Mouse (Mus musculus) gastrocnemius, adult 8-10 months (tissue): ENCODE results near the gene Il12rb1. TPM values are rescaled to one million over a fixed set of nuclear protein-coding genes. Genes with fewer than 3 reads are reported as not detected.

Experiments used
- DNase-seq, 2 experiments: peaks; one replicate each; pipeline ENCODE4 v3.0.0; 2022; ENCODE audit warnings: low spot score in 2 of 2
- total RNA-seq, 4 experiments: library from RNA; stranded (reverse); gene quantifications; 2 replicates each; pipeline ENCODE4 v1.2.4; 2022

Il12rb1 gene
- total RNA-seq, 4 experiments from 2014 or later = not detected

- DNase-seq = peak; percentile 89 to 95
These were observed 34.4 kb upstream of the Il12rb1 start for GRCm38 (mm10) chr8:70773833-70774232.

GRCm38 (mm10) chr8:70774740-70775139 lies 33.5 kb upstream of the Il12rb1 start:
- no peak for DNase-seq

- DNase-seq = peak in 1 of 2 experiments; percentile 49
These were observed 33.0 kb upstream of the Il12rb1 start for GRCm38 (mm10) chr8:70775227-70775626.

- peak in 1 of 2 experiments; percentile 44 for DNase-seq
These were observed 32.3 kb upstream of the Il12rb1 start for GRCm38 (mm10) chr8:70775851-70776495.

GRCm38 (mm10) chr8:70776496-70777444 lies 31.5 kb upstream of the Il12rb1 start, which contains the start of gene Pik3r2:
TSS of gene Pik3r2 (minus strand) at chr8:70776713.
- DNase-seq = peak; percentile 96 to 97

GRCm38 (mm10) chr8:70780093-70780492 lies 28.2 kb upstream of the Il12rb1 start:
- DNase-seq = no peak

GRCm38 (mm10) chr8:70786291-70787050 lies 21.8 kb upstream of the Il12rb1 start:
- DNase-seq = no peak

GRCm38 (mm10) chr8:70787051-70787445 lies 21.2 kb upstream of the Il12rb1 start:
- no peak for DNase-seq

GRCm38 (mm10) chr8:70787941-70788667 lies 20.1 kb upstream of the Il12rb1 start:
- no peak for DNase-seq

- no peak for DNase-seq
These were observed 19.2 kb upstream of the Il12rb1 start for GRCm38 (mm10) chr8:70789046-70789445.

GRCm38 (mm10) chr8:70790846-70791245 lies 17.4 kb upstream of the Il12rb1 start:
- no peak for DNase-seq

- DNase-seq = no peak
These were observed 17.0 kb upstream of the Il12rb1 start for GRCm38 (mm10) chr8:70791294-70791701.

- DNase-seq = peak; percentile 92 to 93
These were observed 16.1 kb upstream of the Il12rb1 start for GRCm38 (mm10) chr8:70791975-70792691.

- DNase-seq = no peak
These were observed 15.5 kb upstream of the Il12rb1 start for GRCm38 (mm10) chr8:70792700-70793099.

- no peak for DNase-seq
These were observed 14.0 kb upstream of the Il12rb1 start for GRCm38 (mm10) chr8:70794215-70794614.

GRCm38 (mm10) chr8:70795370-70795769 lies 12.9 kb upstream of the Il12rb1 start:
- no peak for DNase-seq

GRCm38 (mm10) chr8:70796403-70797080 lies 11.7 kb upstream of the Il12rb1 start:
- DNase-seq = peak in 1 of 2 experiments; percentile 34

- peak; percentile 83 to 85 for DNase-seq
These were observed 10.9 kb upstream of the Il12rb1 start for GRCm38 (mm10) chr8:70797081-70798070.
